Mouse (Mus musculus) subcutaneous adipose tissue, adult 2 months (tissue): ENCODE results near the gene Tmem245. TPM values are rescaled to one million over a fixed set of nuclear protein-coding genes. Genes with fewer than 3 reads are reported as not detected.

Experiments
- polyA plus RNA-seq: library from polyadenylated mRNA; depleted of rRNA; stranded (reverse); fragments of >200 nt; gene quantifications from 2 replicates; pipeline ENCODE4 v1.2.3, GENCODE M21; 2012; ENCODE audit warnings: low replicate concordance; rRNA removed

Gene Tmem245
- polyA plus RNA-seq, result 17.2 and 19.6 TPM in 2 replicates

DNA sequence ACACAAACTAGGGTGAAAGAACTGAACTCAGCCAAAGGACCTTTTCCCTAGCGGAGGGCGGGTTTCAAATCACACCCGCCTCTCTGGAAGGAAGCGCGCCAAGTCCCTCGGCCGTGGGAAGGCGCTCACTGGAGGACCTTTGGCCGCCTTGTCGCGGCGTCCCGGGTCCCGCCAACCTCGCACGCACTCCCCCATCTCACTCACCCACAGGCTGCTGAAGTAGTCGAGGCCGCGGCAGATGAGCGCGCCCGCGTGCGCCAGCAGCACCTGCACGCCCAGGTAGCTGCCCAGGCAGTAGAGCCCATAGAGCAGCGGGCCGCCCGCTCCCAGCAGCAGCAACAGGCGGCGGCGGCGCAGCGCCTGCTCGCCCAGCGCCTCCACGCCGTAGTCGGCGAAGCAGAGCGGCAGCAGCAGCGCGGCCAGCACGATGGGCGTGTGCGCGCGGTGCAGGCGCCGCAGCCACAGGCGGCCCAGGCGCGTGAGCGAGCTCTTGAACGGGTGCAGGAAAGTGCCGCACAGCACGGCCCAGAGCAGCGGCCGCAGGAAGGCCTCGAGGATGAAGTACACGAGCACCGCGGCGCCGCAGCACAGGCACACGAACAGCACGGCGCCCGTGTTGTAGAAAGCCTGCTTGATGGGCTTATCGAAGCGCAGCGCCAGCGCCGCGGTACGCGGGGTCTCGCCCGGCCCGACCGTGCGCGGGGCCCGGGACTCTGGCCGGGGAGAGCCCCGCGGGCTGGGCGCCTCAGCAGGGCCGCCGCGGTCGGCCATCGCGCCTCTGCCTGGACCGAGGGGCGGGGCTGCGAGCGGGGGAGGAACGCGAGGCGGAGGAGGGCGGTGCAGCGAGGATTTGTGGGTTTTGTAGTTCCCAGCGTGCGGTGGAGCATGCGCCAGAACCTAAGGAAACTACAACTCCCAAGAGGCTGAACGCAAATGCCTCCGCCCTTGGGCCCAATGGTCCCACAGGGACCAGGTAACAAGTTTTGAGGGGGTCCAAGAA lies at the start of gene Tmem245:
Gene Tmem245, minus strand, starts transcription at position 797 of the 1,000 bp plus-strand sequence.

DNA sequence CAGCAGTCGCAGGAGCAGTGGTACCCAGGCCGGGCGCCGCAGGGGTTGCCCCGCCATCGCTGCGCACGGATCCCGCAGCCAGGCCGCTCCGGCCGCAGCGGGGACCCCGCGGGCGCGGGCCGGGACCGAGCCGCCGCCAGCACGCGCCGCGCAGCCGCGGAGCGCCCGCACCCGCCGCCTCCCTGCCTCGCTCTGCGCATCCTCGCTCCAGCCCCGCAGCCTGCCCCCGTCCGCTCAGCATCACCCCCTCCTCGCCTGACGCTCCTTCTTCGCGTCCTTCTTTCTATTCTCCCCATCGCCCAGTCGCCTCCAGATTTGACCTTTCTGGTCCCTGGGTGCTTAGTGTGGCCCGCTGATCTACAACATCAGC lies 43.0 kb upstream of the Tmem245 start, which contains the start of gene Frrs1l:
Gene Frrs1l, minus strand, starts transcription at position 177 of the 370 bp plus-strand sequence.

DNA sequence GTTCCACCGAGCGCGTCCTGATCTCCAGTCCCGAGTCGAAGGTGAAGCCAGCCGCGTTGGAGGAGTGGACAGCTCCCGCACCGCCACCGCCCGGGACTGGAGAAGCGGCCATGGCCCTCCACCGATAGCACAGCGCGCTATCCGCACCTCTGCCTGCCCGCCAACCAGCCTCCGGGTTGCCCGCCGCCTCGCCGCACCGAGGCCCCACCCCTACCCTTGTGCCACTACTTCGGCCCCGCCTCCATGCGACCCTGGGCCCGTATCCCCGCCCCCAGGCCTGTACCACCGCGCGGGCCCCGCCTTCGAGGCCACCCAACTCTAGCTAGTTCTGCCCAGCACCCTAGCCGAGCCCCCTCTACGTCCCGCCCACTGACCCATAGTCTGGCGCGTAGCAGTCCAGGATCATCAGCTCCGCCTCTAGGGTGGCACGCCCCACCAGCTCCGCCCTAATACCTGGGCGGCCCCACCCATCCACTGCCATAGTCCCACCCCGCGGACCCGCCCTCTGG lies 82.2 kb downstream of the Tmem245 start, which contains the start of gene Ctnnal1:
Gene Ctnnal1, minus strand, starts transcription at position 186 of the 509 bp plus-strand sequence.

Other genes with a start within 250 kb of the Tmem245 start
- not detected in 2 replicates for gene Gm26657, start 207.4 kb downstream of the Tmem245 start, polyA plus RNA-seq
- gene Actl7b, start 206.0 kb downstream of the Tmem245 start, polyA plus RNA-seq, result 0.07 and 0.13 TPM in 2 replicates
- not detected in 2 replicates for gene Actl7a, start 204.0 kb downstream of the Tmem245 start, polyA plus RNA-seq
- 14.9 and 24.3 TPM in 2 replicates for gene Elp1, start 145.1 kb downstream of the Tmem245 start, polyA plus RNA-seq
- gene Fam206a, start 145.1 kb downstream of the Tmem245 start, polyA plus RNA-seq, result 4.1 and 8.7 TPM in 2 replicates
- gene Ctnnal1, start 82.2 kb downstream of the Tmem245 start, polyA plus RNA-seq, result 19.9 and 21.5 TPM in 2 replicates
- gene Frrs1l, start 43.0 kb upstream of the Tmem245 start, polyA plus RNA-seq, result 0.13 TPM in 1 of 2 replicates, not detected in the other
- gene Epb41l4b, start 196.0 kb upstream of the Tmem245 start, polyA plus RNA-seq, result 0.57 and 11.6 TPM in 2 replicates